Mouse (Mus musculus): Measurements from ENCODE around the gene Rab7b. TPM values are rescaled to one million over a fixed set of nuclear protein-coding genes. Genes with fewer than 3 reads are reported as not detected.
A peak's percentile ranks its signal among the peaks of the same experiment; 100 is the strongest.

Rab7b gene
- total RNA-seq (2015) = 3.3 and 4.0 TPM in 2 replicates
- total RNA-seq (2017) = 22.4 TPM in 2 replicates

DNA sequence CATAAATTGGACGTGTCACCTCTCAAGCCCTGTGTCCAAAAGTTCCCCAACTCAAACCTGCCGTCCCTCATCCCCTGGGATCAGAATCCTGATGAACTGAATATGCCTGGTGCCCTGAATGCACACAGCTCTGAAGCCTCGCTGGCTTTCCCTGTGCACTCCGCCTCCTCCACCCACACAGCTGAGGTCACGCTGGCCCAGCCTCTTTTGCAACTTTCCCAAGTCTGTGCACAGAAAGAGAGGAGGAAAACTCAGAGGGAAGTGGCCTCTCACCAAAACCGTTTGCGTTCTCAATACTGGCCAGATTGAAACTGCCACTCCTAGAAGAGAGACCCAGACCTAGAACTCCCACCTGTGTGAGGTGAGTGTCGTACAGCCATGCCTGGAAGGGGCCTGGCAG is at the start of gene Rab7b:
Gene Rab7b (plus strand): TSS at position 221 of the 400 bp plus-strand sequence.
- peak; percentile 76 for ATAC-seq (ENCODE audit: poor library complexity, severe bottlenecking)

DNA sequence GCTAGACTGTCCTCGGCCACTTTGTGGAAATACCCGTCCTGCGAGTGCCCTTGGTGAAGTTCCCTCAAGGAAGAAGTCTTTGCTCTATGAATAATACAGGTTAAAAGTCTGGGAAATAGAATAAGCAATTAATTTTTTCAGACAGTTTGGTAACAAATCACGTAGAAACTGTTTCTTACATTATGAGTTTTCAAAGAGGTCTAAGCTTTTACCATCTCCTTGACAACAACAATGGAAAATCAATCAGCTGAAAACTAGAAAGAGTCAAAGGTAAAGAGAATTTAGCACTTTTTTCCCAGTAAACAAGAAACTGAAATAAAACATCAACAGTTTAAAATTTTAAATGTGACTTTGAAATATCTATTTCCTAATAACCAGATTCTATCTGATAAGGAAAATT is 48.4 kb upstream of the Rab7b start:
- no peak for ATAC-seq (ENCODE audit: poor library complexity, severe bottlenecking)

DNA sequence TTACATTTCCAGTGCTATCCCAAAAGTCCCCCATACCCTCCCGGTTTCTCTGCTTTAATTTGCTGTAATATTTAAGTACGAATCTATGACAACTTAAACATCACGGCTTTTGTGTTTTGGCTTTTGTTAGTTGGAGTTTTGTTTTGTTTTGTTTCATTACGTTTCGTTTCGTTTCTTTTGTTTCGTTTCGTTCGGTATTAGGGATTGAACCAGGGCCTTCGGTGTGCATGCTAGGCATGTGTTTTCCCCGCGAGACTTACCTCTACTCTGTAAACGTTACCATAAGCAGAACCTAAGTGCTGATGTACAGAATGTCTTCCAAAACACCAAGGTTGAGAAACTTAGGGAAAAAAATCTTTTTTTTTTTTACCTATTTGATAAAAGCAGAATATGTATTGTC is 46.9 kb upstream of the Rab7b start:
- ATAC-seq (ENCODE audit: poor library complexity, severe bottlenecking) = no peak

DNA sequence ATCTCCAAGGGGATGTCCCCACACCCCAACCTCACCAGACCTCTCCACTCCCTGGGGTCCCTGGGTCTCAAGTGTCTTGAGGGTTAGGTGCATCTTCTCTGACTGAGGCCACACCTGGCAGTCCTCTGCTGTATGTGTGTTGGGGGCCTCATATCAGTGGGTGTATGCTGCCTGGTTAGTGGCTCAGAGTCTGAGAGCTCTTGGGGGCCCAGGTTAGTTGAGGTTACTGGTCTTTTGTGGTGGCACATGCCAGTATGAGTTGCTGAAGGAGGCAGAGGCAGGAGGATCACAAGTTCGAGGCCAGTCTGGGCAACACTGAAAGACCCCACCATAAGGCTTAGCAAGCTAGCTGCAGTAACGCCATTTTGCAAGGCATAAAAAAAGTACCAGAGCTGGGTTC is 46.2 kb upstream of the Rab7b start:
- no peak for ATAC-seq (ENCODE audit: poor library complexity, severe bottlenecking)

DNA sequence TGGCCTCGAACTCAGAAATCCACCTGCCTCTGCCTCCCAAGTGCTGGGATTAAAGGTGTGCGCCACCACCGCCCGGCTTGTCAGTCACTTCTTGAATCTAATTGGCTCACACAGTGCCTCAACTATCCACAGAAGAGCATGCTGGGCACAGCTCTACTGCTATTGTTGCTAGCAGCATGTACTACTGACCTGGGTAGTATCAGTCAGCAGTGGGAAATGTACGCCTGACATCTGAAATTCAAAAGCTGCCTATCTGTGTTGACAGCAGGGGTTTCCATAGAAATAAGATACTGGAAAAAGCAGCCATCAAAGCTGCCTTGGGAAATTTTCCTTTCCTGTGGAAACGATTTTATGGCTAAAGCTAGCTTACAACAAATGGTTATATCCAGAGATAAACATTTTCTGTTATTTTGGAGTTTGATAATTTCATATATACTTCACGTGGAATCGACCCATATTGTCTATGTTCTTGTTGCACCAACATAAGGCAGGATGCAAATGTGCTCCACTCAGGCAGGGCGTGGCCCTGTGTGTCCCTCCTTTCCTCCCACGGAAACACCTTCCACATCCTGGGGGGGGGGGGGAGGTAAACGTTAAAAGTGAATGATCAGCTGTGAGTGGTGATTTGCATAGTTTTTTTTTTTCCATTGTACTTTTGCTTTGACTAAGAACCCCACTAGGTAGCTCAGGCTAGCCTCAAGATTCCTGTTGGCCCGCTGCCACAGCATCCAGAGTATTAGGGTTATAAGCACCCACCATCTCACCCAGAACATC is 35.6 kb upstream of the Rab7b start:
- no peak for ATAC-seq (ENCODE audit: poor library complexity, severe bottlenecking)

DNA sequence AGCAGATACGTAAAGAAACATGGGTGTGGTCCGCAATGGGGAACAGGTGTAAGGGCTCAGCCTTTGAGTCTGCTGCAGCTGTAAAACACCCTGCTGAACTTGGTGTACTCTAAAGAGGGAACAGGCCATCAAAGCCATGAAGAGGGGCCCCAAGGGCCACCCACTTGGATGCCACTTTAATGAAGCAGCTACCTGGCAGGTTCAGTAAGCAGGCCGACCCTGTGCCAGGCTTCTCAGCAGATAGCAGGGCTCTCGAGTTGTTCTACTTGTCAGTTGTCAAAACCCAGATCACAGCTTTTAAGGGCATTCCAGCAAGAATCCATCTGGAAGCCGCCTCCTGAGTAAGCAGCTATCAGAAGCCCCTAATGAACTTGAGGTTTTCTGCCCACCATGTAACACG is 32.9 kb upstream of the Rab7b start:
- no peak for ATAC-seq (ENCODE audit: poor library complexity, severe bottlenecking)

DNA sequence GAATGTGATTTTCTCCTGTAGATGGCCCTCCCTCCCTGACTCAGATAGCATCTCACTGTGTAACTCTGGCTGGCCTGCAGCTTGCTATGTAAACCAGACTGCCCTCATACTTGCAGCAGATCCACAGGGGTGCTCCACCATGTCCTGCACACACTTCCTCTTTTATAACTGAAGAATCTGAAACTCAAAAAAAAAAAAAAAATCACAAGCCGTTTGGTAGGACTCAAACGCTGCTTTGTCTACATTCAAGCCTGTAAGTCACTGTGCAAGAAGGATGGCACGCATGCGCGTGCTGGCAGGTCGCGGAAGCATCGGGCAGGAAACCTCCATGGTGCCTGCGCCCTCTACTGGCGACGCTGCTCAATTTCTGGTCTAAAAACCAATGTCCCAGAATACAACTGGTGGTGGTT is 30.5 kb upstream of the Rab7b start:
- ATAC-seq (ENCODE audit: poor library complexity, severe bottlenecking) = peak; percentile 93

DNA sequence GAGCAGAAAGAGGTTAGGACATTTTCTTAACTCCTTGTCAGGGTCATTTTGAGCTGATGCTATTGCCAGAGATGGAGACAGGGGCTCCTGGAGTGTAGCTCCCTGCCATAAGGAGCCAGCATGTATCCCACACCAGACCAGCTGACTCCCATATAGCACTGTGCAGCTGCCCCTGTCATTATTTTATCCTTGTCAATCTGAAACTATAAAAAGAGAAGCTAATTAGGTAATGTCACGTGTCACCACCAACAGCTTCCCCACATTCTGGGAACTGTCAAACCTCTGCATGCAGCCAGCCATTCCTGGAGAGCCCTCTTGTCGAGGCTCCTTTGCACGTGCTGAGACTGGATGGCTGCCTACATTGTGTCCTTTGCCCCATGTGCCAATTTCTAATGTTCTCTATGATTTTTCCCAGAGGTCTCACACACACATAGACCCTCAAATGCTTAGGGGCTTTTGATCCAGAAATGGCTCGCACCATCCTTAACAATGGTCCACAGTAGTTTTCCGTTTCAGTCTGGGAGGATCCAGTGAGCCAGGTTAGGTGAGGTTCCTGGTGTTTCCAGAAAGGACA is 28.9 kb upstream of the Rab7b start:
- ATAC-seq (ENCODE audit: poor library complexity, severe bottlenecking) = no peak

DNA sequence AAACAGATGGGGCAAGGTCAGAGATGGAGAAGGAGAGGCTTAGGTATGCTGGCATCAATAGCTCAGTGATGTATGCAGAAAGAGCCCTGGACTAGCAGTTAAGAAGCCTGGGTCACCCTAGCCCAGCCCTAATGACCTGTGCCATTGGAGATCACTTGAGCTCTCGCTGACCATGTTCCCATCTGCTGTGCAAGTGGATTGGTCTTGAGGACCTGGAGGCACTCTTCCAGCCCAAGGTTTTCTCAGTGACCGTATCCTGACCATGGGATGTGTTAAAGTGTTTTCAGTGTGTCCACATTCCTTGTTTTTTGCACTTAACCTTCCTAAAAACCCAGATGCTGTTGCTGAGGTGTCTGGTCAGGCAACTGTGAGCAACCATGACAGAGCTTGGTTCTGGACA is 28.2 kb upstream of the Rab7b start:
- no peak for ATAC-seq (ENCODE audit: poor library complexity, severe bottlenecking)

DNA sequence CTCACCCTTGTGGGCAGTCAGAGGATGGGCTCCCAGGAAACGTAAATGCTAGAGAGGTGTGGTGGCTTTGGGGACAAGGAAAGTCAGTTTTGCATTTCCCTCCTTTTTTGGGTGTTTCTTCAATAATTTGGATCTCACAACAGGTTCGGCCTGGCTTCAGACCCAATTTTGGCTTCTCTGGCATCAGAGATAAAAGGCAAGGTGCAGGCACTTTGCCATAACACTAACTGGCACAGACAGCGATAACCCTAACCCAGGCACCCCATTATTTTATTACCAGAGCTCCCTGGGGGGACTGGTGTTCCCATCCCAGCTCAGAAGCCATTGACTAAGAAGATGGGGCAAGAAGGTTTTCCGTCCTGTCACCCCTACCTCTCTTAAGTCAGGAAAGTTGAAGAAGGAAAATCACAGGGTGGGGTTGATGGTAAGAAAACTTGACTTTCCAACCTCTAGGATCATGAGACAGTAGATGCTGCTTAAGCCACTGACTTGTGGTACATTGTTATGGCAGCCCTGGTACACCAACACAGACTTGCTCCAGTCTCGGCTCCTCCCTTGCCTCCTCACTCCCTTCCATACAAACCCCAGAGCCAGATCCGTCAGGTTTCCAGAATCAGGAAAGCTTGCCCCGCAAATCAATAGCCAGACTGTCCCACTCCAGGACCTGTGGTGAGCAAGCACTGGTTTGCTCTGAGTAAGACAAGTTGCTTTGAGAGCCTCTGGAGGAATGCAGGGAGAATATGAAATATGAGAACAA is 27.6 kb upstream of the Rab7b start:
- no peak for ATAC-seq (ENCODE audit: poor library complexity, severe bottlenecking)

DNA sequence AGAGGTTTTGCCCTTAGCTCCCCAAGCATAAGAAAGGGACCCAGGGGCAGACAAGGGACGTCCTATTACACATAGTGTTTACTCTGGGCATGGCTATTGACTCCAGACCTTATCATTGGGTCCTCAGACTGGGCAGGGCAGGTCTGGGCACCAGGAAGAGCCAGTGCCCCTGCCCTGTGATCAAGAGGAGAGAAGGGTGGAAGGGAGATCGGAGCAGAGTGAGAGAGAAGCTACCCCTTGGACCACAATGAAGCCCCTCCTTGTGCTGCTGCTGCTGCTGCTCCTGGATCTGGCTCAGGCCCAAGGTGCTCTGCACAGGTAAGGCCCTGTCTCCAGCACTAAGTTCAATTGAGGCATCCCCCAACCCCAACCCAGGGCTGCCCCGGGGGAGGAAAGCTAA is 26.7 kb upstream of the Rab7b start:
- ATAC-seq (ENCODE audit: poor library complexity, severe bottlenecking) = no peak

DNA sequence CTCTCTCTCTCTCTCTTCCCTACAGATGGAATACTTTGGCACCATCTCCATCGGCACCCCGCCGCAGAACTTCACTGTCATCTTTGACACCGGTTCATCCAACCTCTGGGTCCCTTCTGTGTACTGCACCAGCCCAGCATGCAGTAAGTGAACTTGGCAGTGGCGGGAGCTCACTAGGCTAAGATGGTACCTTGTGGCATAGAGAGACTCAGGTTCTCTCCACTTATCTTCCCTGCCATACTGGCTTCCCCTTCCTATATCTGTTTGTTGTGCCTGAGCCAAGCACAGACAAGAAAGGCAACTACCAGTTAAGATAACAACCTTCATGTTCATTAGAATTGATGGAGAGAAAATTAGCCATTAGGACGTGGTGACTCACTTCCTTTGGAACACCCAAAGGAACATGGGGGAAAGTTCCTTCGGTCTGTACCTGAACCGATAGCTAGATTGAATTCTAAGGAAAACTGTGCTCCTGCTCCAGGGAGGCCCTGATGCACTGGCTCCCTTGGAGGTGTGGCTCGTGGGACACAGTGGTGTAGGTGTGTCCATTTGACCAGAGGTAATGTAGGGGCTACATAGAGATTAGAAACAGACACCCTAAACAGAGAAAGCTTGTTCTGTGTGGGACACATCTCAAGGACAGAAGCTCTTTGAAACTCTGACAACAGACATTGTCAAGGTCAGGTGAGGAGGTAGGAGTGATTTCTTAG is 25.1 kb upstream of the Rab7b start:
- no peak for ATAC-seq (ENCODE audit: poor library complexity, severe bottlenecking)

DNA sequence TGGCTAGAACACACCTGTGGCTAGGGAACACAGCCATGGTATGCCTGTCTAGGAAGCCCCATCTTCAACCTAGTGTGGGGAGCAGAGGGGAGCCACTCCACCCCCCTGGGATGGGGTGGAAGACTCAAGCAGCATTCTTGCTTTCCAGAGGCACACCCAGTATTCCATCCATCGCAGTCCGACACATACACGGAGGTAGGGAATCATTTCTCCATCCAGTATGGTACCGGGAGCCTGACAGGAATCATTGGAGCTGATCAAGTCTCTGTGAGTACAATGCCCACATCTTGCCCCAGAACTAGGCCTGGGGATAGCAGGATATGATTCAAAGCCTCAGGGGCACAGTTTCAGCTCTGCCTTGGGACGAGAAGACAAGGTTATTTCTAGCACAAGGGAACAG is 24.4 kb upstream of the Rab7b start:
- ATAC-seq (ENCODE audit: poor library complexity, severe bottlenecking) = no peak

DNA sequence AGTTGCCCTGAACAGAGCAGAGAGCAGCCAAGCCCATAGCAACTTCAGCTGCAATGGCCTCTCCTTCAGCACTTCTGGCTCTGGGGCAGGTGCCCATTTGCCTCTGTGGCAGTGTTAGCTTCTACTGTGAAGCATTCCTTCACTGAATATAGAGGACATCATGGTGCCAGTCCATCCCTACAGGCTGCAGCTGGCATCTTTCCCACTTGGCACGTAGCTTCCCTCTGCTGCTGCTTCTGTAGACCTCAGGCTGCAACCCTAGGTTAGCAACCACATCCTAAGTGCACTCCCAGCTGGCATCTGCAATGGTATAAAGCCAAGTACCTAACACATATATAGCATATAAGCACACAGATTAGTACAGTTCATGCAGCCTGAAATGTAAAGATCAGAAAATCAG is 22.6 kb upstream of the Rab7b start:
- ATAC-seq (ENCODE audit: poor library complexity, severe bottlenecking) = no peak

DNA sequence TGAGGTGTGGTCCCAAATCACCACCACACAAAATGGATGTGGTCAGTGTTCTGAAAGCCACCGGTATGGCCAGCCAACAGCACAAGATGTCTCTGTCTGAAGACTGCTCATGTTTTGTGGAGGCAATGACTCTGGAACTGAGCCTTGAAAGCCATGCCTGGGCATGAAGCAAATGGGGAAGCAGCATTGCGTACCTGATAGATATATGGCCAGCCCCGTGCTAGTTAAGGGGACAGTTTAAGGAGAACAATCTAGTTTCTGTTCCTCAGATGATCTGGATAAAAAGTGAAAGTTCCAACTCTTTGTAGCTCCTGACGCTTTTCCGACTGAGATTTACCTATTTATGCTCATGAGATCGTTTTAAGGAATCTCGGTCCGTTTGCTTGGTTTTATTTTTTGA is 17.4 kb upstream of the Rab7b start:
- ATAC-seq (ENCODE audit: poor library complexity, severe bottlenecking) = peak; percentile 76

DNA sequence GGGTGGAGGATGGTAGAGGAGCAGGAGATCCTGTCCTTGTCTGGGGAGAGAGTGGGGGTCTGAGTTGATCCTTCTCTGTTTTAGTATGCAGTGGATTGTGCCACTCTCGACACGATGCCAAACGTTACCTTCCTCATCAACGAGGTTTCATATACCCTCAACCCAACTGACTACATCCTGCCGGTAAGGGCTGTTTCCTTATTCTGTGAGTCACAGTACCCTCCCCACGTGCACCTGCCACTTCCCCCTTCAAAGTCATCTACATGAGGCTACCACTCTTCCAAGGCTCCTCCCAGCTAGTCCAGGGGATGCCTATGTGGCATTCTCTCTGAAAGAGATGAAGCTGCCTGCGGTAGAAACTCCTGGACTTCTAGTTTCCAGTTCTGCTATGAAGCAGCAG is 16.1 kb upstream of the Rab7b start:
- ATAC-seq (ENCODE audit: poor library complexity, severe bottlenecking) = peak; percentile 92

DNA sequence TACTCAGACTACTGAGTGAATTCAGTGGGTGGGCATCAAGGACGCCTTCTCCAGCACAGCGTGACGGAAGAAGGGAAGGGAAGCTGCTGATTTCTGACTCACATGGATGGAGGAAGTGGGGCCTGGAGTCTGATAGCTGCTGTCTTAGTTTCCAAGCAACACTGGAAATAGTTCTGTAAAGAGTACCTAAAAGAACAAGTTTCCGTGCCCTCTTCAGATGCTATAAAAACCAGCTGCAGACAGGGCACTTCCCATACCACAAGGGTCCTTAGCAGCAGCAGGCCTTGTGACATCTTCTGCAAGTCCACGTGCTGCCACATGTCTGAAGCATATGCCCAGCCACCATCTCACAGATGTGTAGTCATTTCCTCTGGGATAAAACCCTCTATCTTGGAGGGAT is 8.9 kb upstream of the Rab7b start:
- peak; percentile 71 for ATAC-seq (ENCODE audit: poor library complexity, severe bottlenecking)

DNA sequence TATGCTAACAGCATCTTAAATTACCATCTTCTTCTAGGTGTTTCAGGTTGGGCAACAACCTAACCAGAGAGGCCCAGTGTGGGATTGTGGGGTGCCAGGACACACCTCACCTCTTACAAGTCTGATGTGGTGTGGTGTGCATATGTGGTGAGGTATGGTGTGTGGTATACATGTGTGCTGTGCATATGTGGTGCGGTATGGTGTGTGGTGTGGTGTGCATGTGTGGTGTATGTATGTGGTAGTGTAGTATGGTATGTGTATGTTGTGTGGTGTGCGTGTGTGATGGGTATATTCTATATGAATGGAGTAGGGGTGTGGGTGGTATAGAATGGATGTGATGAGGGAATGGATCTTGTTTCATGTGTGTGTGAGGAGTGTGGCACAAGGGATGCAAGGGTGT is 756 bp upstream of the Rab7b start:
- ATAC-seq (ENCODE audit: poor library complexity, severe bottlenecking) = no peak

DNA sequence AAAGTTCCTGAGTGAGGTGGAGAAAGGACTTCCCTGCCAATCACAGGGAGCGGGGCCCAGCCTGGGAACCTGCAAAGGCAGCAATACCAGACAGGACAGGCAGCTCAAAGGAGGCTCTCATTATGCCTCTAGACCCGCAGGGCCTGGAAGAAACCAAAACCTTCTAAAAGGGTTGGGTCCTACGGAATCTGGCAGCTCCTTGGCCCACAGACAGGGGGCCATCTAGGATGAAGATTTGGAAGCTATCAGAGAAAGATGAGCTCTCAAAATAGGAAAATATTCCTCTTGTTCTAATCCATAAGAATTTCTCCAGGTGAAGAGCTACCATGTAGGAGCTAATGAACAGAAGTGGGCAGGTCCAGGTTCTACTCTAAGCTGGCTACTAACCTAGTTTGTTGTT is 521 bp downstream of the Rab7b start:
- no peak for ATAC-seq (ENCODE audit: poor library complexity, severe bottlenecking)

DNA sequence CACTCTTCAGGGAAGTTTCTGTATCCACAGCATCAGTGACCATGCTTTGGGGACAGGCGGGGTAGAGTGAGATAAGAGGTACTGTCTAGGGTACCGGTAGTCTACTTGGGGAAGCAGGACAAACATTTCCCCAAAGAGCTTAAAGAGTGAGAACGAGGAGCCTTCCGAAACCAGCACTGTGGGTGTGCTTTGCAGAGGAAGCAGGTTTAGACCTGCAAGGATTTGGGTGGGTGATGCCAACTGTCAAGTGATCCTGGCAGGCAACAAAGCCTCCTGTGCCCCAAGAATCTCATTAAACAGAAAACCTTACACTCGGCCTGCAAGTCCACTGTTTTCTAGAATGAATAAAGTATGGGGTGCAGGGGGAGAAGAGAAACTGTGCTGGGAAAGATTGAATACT is 1.4 kb downstream of the Rab7b start:
- ATAC-seq (ENCODE audit: poor library complexity, severe bottlenecking) = no peak

DNA sequence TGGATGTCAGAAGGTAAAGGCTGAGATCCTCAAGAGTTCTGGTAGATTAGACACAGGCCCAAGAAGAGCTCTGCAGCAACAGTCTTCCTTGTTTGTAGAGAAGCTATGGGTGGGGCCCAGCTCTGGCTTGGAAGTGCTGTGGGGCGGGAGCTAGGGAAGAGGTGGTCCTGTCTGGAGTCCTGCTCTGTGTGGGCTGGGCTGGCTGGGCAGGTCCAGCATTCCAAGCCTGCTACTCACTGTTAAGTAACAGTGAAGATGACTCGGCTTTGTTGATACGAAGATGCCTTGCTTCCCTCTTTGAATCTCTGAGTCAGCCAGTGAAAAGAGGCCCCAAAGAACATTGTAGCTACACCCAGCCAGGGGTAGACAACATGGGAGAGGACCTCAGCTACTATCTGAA is 1.9 kb downstream of the Rab7b start:
- peak; percentile 51 for ATAC-seq (ENCODE audit: poor library complexity, severe bottlenecking)
